Mouse (Mus musculus) left cerebral cortex, adult 2 months (tissue): ENCODE data around the gene 2010111I01Rik. TPM values are rescaled to one million over a fixed set of nuclear protein-coding genes. Genes with fewer than 3 reads are reported as not detected.
"Not testable (repeated sequence)": the region's sequence is repeated elsewhere in the genome, so short reads cannot be mapped to it uniquely, and the experiment has no call there.

Experiments
- DNase-seq, 2 experiments: peaks; one replicate each; pipeline ENCODE4 v3.0.0; 2021 to 2022; ENCODE audit warnings: low spot score in 2 of 2, mixed read lengths in 1 of 2; ENCODE audit errors: extremely low spot score in 1 of 2
- H3K27ac ChIP-seq: fragments of 200-600 bp; 2 replicates; pipeline ENCODE4 v1.8.1; 2022
- H3K4me3 ChIP-seq: fragments of 200-600 bp; 2 replicates; pipeline ENCODE4 v1.8.1; 2022
- CTCF ChIP-seq: fragments of 200-600 bp; IDR thresholded peaks from 2 replicates; pipeline ENCODE4 v1.8.1; 2022; ENCODE audit warnings: antibody characterized with exemption, mild to moderate bottlenecking, moderate library complexity
- intact Hi-C: fragments of 180-260 bp; cut with DNase I; formaldehyde crosslinking; loops from one replicate; pipeline ENCODE4 v1.15.1; 2025
- total RNA-seq, 2 experiments: library from RNA; stranded (reverse); gene quantifications; 2 replicates each; pipeline ENCODE4 v1.2.3; 2021

2010111I01Rik gene
- total RNA-seq, 2 experiments from 2014 or later = 122 to 140 TPM

- DNase-seq = no peak
- intact Hi-C loops = no loop called here
- no peak overlapping the region for H3K4me3 ChIP-seq
These were observed 32.1 kb downstream of the 2010111I01Rik start for GRCm38 (mm10) chr13:62996767-62997166.

DNA sequence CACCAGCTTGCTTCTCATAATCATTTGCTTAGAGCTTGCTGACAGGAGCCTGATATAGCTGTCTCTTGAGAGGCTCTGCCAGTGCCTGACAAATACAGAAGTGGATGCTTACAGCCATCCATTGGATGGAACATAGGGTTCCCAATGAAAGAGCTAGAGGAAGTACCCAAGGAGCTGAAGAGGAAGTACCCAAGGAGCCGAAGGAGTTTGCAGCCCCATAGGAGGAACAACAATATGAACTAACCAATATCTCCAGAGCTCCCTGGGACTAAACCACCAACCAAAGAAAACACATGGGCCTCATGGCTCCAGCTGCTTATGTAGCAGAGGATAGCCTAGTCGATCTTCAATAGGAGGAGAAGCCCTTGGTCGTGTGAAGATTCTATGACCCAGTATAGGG, 42.8 kb downstream of the 2010111I01Rik start:
- H3K27ac ChIP-seq, H3K4me3 ChIP-seq, DNase-seq, intact Hi-C loops: not testable (repeated sequence)

More at GRCm38 (mm10) chr13:62996767-62997166, 32.1 kb downstream of the 2010111I01Rik start:
- no peak for TF ChIP-seq CTCF
- no peak overlapping the region for H3K27ac ChIP-seq

DNA sequence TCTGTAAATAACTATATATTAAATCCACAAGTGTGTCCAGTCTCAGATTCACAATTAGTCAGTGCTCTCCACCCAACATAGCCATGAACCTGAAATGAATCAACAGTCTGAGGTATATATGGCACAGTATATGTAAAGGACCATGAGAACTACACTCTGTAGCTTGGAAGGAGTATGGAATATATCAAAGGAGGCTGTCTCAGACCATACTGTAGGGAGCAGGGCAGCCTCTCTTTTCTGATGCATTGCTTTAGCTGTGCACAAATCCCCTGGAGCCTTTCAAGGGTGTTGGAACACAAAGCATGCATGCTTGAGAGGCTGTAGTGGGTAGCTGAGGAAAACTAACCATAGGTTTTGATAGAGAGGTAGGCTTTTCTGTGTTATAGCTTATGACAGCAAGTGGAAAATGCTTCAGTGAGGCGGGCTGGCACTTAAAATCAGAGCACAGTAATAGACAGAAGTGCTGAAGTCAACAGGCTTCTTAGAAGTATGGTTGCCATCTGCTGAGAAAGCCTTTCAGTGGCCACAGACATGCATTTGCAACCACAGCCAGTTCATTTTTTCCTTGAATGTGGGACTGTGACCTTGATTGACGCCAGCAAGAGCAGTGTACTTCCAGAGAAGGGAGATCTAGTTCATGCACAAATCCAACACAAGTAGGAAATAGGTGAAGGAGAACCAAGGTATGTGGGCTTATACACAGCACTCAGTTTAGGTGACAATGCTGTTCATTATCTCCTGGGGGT, 45.8 kb downstream of the 2010111I01Rik start:
- TF ChIP-seq CTCF = no peak
- intact Hi-C loops = no loop called here
- Histone ChIP-seq H3K27ac (peak overlapping the region; percentile 29; the same call in 1 of the 2 replicates), H3K4me3 (no peak overlapping the region)
- no peak for DNase-seq

DNA sequence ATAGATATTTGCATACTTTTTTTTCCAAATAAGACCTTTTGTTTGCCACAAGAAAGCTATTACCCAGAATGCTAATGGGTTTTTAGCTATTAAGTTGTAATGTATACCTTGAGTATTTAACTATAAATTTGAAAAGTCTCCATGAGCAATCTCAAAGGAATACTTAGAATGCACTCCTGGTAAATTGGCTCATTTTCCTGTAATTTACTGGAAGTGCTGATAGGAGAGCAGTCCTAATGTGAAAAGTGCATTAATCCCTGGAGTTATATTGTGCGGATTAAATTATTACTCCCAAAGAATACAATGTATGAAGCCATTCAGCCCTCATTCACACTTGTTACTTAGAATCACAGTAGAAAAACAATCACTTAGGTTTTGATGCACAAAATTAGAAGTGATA, 49.7 kb downstream of the 2010111I01Rik start:
- DNase-seq = no peak
- Histone ChIP-seq H3K27ac (peak overlapping the region; percentile 71; the same call in 1 of the 2 replicates), H3K4me3 (no peak overlapping the region)
- intact Hi-C loops = no loop called here
- TF ChIP-seq CTCF = no peak

GRCm38 (mm10) chr13:63015362-63015761, 50.7 kb downstream of the 2010111I01Rik start:
- DNase-seq = no peak
- intact Hi-C loops = loop anchor here (5.0 kb wide), 1 partner anchor 73 kb away; no protein-coding TSS in a partner anchor
- peak overlapping the region; percentile 71 for H3K27ac ChIP-seq
- no peak overlapping the region for H3K4me3 ChIP-seq
- no peak for TF ChIP-seq CTCF

- peak in 1 of 2 experiments; percentile 29 for DNase-seq
- no peak overlapping the region for H3K4me3 ChIP-seq
- intact Hi-C loops = loop anchor here (5.0 kb wide), 1 partner anchor 74 kb away; no protein-coding TSS in a partner anchor
- H3K27ac ChIP-seq = peak overlapping the region; percentile 72
- no peak for TF ChIP-seq CTCF
These were observed 51.4 kb downstream of the 2010111I01Rik start for GRCm38 (mm10) chr13:63016056-63016455.

DNA sequence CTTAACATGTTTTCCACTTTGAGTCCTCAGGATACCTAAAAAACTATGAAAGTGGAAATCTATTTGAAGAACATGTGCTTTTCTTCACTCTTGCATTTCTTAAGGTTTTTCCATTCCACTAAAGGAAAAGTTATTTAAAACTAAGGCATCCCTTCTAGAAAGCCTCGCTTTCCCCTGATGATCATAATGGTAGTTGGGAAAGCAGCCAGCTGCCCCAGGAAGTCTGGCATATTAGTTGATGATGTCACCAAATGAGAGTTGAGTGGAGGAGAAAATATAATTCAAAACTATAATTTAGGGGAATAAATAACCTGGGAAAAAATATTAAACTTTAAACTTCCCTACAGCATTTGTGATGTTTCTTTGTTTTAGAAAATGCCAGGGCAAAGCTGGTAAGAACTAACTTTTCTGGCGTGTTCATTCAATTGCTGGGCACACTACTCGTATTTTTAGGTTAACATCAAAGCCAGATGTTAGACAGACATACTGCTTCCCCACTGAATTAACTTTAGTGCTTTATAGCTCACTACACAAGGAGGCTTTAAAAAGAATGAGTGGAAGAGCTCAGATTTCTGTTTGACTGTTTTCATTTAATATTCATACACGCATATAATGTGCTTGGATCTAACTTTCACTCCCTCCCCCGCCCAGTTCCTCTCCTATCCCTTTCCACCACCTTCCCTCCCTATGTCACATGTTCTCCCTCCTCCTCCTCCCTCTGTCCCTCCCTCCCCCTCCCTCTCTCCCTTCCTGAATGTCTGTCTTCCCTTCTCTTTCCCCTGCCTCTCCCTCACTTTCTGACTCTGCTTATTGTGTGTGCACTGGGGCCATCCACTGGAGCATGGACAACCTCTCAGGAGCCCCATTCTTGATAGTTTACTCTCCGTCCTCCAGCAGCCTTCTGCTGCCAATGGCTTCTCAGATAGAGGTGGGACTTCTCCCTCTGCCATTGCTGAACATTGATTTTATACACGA, 58.8 kb downstream of the 2010111I01Rik start:
- DNase-seq = no peak
- no peak for TF ChIP-seq CTCF
- intact Hi-C loops = no loop called here
- Histone ChIP-seq H3K4me3 (no peak overlapping the region), H3K27ac (no peak overlapping the region)

- intact Hi-C loops = no loop called here
- Histone ChIP-seq H3K27ac (no peak overlapping the region), H3K4me3 (no peak overlapping the region)
- no peak for TF ChIP-seq CTCF
- DNase-seq = no peak
These were observed 65.3 kb downstream of the 2010111I01Rik start for GRCm38 (mm10) chr13:63030023-63030422.

DNA sequence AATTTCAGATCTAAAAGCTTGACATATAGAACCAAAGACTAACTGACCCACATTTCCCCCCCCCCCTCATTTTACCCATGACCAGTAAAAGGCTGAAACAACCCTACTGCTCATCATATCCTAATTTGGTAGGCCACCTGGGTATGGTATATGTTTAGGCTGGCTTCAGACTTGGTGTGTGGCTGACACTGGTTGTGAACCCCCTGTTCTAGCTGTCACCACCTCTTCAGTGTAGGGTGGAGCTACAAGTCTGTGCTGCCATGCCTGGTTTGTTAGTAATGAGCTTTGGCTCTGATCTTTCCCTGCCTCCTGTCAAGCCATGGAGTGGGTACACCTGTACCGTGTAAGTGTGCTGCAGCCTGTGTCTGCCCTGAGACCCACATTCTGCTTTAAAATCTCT, 66.6 kb downstream of the 2010111I01Rik start:
- H3K4me3 ChIP-seq = no peak overlapping the region
- H3K27ac ChIP-seq = no peak overlapping the region
- intact Hi-C loops = no loop called here
- no peak for TF ChIP-seq CTCF
- DNase-seq = no peak

GRCm38 (mm10) chr13:63032304-63032830, 67.7 kb downstream of the 2010111I01Rik start:
- intact Hi-C loops = no loop called here
- Histone ChIP-seq H3K27ac (no peak overlapping the region), H3K4me3 (no peak overlapping the region)
- no peak for DNase-seq
- TF ChIP-seq CTCF = no peak

DNA sequence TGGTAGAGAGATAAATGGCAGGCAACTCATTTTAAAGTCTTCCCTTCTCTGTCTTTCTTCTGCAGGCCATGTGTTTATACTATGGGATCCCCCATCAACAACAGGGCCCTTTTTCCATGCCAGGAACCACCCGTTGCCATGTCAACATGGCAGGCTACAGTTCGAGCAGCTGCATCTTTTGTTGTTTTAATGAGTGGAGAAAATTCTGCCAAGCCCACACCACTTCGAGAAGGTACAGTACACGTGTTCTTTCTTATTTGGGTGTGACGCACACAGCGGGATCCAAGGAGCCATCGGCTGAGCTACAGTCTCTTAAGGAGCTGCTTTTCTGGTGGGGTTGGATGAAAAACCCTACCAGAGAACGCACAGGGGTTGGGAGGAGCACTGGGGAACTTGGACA, 68.3 kb downstream of the 2010111I01Rik start:
- DNase-seq = no peak
- no peak overlapping the region for H3K4me3 ChIP-seq
- intact Hi-C loops = no loop called here
- no peak for TF ChIP-seq CTCF
- H3K27ac ChIP-seq = no peak overlapping the region

GRCm38 (mm10) chr13:63033364-63033763, 68.7 kb downstream of the 2010111I01Rik start:
- intact Hi-C loops = no loop called here
- no peak overlapping the region for H3K4me3 ChIP-seq
- no peak overlapping the region for H3K27ac ChIP-seq
- DNase-seq = no peak
- TF ChIP-seq CTCF = no peak
